Mouse (Mus musculus): ENCODE measurements around the gene Trak1. TPM values are rescaled to one million over a fixed set of nuclear protein-coding genes. Genes with fewer than 3 reads are reported as not detected.
"Not testable (repeated sequence)": the region's sequence is repeated elsewhere in the genome, so short reads cannot be mapped to it uniquely, and the experiment has no call there.

Trak1 gene
- total RNA-seq, 2 experiments from 2014 or later, result 217 to 226 TPM

- DNase-seq (ENCODE audit: low spot score in 2 of 2), result no peak
- intact Hi-C loops (cut with DNase I), result no loop called here
Observed at GRCm38 (mm10) chr9:121312237-121312891, 15.1 kb downstream of the Trak1 start.

DNA sequence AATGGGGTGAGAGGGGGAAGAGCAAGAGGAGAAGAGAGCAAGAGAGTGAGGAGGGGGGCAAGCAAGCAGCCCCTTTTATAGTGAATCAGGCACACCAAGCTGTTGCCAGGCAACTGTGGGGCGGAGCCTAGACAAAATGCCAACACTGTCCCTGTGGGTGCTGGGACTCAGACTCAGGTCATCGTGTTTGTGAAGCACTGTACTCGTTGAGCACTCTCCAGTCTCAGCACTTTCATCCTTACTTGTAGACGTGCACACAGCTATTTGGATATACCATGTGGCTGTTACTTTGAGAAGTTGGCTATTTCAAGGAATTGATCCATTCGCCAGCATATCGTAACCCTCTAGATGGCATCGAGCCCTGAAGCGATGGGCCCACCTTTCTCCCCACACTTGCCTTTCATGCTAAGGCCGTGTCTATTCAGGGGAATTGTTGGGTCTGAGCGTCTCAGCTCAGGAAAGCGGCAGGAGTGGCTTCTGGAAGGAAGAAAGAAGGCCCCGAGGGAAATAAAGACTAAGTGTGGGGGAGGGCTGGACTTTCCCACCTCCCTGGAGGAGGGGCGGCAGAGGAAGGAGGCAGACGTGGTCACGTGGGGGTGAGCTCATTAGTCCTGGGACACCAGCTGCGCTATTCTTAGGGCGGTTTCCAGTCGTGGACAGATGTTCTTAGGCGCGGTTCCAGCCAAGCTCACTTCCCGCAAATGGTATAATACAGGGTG, 16.5 kb downstream of the Trak1 start:
- intact Hi-C loops (cut with DNase I), result no loop called here
- DNase-seq (ENCODE audit: low spot score in 2 of 2), result peak; percentile 63 to 69

DNA sequence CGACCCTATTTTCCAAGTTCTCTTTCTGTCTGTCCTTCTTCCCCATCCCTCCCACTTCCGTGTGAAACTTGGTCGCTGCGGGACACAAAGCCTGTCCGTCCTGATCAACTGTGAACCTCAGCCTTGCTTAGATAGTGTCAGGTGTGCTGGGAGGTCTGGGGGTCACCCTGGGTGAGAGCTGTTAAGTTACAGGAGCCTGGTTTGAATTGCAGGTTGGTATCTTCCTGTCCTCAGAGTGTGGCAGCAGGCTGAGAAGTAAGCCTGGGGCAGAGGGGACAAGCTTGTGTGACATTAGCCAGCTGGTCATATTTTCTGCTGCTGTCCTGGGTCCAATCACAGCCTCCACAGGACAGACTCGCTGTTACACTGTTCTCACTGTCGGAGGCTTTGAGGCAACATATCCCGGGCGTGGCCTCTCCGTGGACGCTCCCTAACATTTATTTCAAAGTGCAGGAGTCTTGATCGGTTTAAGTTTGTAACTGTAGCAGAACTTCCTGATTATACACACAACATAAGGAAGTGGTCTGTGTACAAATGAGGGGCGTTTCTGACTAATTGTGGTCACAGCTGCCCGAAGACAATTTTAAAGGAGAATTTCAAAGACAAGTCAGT, 17.3 kb downstream of the Trak1 start:
- DNase-seq (ENCODE audit: low spot score in 2 of 2), result no peak
- intact Hi-C loops (cut with DNase I), result no loop called here

DNA sequence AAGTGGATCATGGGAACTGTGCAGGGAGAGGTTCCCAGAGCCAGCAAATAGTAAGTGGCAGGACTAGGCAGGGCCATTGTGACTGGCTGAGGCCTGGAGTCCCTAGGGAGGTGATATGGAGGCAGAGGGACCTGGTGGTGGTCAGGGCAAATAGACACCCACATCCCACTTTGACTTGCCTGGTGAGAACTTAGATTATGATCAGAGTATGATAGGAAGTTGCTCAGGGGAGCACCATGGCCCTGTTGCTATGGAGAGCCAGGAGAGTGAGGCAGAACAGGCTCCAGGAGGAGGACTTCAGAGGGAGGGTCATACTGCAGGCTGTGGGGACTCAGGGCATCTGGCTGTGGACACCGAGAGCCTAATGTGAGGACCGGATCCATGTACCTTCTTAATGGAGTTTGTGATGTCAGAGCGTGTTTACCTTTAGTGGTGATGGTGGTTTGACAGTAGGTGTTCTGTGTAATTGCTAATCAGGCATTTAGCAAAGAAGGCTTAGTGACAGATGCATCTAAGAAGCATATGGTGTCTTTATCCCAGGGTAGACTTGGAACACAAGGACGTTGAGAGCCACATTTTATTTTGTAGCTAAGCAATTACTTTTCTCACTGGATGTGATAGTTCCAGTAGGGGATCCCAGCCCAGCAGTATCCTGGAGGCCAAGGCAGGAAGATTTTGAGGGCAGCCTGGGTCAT, 18.7 kb downstream of the Trak1 start:
- no peak for DNase-seq (ENCODE audit: low spot score in 2 of 2)
- intact Hi-C loops (cut with DNase I), result no loop called here

- intact Hi-C loops (cut with DNase I), result no loop called here
Observed at GRCm38 (mm10) chr9:121316621-121317405, 19.5 kb downstream of the Trak1 start.

DNA sequence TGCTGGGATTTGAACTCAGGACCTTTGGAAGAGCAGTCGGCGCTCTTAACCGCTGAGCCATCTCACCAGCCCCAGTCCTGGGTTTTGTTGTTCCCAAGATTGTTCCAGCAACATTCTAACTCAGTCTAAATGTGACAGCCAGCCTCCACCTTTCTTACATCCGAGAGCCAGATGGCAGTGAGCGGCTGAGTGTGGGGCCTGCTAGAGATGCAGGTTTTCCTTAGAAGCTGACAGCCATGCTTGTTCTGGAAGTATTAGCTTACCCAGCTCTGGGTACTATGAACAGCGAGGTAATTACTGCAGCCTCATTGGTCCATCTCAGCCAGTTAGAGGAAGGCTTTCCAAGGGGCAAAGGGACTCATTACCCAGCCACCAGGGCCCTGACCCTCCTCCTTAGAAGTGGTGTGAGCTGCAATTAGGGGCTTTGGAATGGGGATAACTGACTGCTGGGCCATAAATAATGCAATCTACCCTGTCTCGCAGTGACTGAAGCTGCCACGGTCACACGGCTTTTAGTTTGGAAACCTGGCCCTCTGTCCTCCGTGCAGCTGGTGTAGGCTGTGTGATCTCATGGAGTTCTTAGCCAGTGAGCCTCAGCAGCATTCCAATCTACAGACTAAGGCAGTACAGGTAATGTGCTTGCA, 22.1 kb downstream of the Trak1 start:
- peak; percentile 65 to 67 for DNase-seq (ENCODE audit: low spot score in 2 of 2)
- intact Hi-C loops (cut with DNase I), result no loop called here

More at GRCm38 (mm10) chr9:121316621-121317405, 19.5 kb downstream of the Trak1 start:
- no peak for DNase-seq (ENCODE audit: low spot score in 2 of 2)

DNA sequence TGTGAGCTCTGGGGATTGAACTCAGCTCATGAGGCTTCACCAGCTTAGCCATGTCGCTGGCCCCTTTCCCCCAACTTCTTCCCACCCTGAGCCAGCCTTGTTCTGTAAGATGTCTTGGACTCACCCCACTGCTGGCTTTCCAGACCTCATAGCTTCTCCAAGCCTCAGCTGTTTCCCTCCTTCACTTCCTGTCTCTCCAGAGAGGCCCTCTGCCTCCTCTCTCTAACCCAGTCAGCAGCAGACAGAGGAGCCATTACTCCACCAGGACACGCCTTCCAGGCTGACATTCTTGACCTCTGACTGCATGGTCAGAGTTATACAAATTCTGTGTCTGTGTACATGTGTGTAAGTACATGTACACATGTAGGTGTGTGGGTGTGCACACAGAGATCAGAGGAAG, 23.1 kb downstream of the Trak1 start:
- intact Hi-C loops (cut with DNase I), result no loop called here
- no peak for DNase-seq (ENCODE audit: low spot score in 2 of 2)

DNA sequence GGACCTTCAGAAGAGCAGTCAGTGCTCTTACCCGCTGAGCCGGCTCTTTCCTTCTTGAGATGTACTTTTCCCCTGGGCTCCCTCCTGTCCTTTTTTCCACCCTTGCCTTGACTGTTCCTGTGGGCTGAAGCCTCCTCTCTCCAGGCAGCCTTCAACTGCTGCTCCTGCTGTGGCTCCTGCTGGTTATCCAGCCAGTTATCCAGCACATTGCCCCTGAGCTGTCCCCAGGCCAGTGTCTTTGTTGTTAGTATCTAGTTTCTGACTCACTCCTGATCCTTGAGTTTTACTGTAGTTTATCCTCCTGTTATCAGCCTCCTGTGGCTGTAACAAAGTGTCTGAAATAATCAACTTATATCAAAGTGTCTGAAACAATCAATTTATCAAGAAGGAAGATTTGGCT, 23.8 kb downstream of the Trak1 start:
- no peak for DNase-seq (ENCODE audit: low spot score in 2 of 2)
- intact Hi-C loops (cut with DNase I), result no loop called here

- intact Hi-C loops (cut with DNase I), result no loop called here
- DNase-seq (ENCODE audit: low spot score in 2 of 2), result no peak
Observed at GRCm38 (mm10) chr9:121322034-121322433, 24.7 kb downstream of the Trak1 start.

DNA sequence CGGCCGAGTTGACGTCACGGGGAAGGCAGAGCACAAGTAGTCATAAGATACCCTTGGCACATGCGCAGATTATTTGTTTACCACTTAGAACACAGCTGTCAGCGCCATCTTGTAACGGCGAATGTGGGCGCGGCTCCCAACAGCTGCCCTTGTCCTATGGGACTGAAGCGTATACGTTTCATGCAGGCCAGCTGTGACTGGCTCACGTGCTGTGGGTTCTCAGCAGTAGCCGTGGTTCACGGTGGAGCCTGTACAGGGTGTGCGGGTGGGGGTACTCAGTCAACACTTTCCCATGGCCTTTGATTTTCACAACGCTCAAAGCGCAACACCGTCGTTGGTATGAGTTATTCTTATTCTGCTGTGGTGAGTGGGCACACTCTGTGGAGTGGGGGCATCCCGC, 31.0 kb downstream of the Trak1 start:
- intact Hi-C loops (cut with DNase I); DNase-seq (ENCODE audit: low spot score in 2 of 2): not testable (repeated sequence)

- no peak for DNase-seq (ENCODE audit: low spot score in 2 of 2)
- intact Hi-C loops (cut with DNase I), result no loop called here
Observed at GRCm38 (mm10) chr9:121329181-121329580, 31.9 kb downstream of the Trak1 start.

GRCm38 (mm10) chr9:121330065-121330464, 32.8 kb downstream of the Trak1 start:
- intact Hi-C loops (cut with DNase I), result no loop called here
- DNase-seq (ENCODE audit: low spot score in 2 of 2), result no peak

DNA sequence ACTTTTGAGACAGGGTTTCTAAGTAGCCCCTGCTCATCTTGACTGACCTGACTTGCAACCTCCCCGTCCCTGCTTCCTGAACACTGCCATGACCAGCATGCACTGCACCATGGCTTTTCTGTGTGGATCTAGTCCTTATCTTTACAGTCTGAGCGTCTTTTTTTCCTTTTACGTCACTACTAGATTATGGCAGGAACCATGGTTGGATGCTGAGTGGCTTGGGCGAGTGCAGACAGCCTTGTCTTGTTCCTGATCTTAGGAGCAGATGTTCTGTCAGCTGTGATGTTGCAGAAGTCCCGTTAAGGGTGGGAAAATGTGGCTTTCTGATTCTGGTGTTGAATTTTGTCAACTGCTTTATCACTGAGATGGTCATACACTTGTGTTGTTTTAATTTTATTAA, 34.1 kb downstream of the Trak1 start:
- intact Hi-C loops (cut with DNase I), result no loop called here
- no peak for DNase-seq (ENCODE audit: low spot score in 2 of 2)

DNA sequence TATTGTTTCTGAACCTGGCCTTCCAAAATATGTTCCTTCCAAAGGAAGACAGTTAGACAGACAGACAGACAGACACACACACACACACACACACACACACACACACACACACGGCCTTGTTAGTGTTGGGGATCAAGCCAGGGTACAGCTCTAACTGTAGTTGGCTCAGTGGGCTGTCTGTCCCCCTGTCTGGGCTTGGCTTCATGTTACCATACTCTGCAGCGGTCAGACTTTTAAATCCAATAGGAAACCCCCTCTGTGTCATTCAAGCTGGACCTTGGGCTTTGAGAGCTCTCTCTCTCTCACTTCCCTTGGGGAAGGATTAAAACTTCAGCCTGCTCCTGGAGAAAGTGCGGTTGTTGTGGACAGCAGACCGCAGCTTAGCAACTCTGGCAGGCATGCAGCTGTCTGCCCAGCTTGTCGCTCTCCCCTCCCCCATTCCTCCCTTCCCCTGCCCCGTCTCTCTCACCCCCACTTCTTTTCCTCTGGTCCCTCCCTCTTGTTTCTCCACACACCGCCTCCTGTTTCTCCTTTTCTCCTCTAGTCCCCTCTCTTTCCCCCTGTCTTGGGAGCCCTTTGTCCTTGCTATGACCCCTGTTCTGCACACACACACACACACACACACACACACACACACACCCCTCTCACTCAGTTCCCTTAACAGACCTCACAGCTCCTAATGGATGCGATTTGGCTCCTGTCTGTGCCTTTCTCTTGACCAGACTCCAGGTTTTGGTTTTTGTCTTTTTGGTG, 34.8 kb downstream of the Trak1 start:
- intact Hi-C loops (cut with DNase I), result no loop called here
- DNase-seq (ENCODE audit: low spot score in 2 of 2), result peak; percentile 61 to 72

GRCm38 (mm10) chr9:121333559-121333958, 36.3 kb downstream of the Trak1 start:
- intact Hi-C loops (cut with DNase I), result no loop called here
- no peak for DNase-seq (ENCODE audit: low spot score in 2 of 2)

- intact Hi-C loops (cut with DNase I), result no loop called here
- no peak for DNase-seq (ENCODE audit: low spot score in 2 of 2)
Observed at GRCm38 (mm10) chr9:121334311-121334851, 37.1 kb downstream of the Trak1 start.

DNA sequence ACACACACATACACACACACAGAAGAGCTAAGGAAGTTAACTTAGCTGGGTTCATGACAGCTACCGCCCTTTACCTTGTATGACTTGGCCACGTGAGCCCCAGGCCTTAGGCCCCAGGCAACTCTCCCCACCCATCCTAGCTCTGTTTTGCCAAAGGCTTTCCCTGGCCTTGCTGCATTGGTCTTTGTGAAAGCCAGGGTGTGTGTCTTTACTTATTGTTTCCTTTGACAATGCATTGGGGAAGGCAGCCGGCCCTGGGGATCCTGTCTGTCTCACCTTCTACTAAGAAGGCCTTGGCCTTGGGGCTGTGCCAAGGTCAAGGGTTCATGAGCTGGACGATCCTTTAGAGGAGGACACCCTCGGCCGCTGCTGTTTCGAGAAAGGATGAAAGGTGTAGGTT, 38.3 kb downstream of the Trak1 start:
- no peak for DNase-seq (ENCODE audit: low spot score in 2 of 2)
- intact Hi-C loops (cut with DNase I), result no loop called here

DNA sequence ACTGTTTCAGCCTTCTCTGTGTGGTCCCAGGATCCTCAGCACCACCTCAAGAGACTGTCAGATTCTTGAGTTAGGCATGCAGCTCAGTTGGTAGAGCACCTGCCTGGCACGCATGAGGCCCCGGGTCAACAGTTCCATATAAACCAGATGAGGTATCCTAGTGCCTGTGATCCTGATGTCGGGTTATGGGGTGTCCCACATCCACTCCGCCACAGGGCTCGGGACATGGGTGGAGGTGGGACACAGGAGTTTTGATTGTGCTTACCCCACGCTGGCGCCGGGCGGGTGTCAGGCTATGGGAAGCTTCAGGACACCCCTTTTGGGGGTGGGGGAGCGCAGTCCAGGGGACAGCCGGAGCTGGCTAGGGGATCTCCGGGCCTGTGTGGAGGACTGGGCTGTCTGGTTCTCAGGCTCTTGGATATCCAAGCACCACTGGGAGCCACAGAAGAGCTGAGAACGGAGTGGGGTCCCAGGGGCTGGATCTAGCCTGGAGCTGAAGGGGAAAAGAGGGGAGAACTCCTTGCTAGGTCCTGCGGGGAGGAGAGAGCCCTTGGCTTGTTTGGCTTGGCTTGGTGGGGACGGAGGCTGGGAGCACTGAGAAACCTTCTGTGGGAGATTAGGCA, 39.1 kb downstream of the Trak1 start:
- intact Hi-C loops (cut with DNase I), result no loop called here

More for the DNA sequence above, 39.1 kb downstream of the Trak1 start:
- no peak for DNase-seq (ENCODE audit: low spot score in 2 of 2)

Measured in left cerebral cortex, postnatal 14 days (tissue).